Comparison of ENCODE assay signal across 30 mouse cellular contexts in genomic region chr1:134820882-134821281, GRCm38 (mm10).
DNase-seq lines count a peak whose midpoint lies in the region; ATAC-seq lines count a peak whose summit lies in the region.
"Had no signal": no experiment of that assay in that cellular context is flagged by ENCODE, and none has a peak within 500 bp of the region (broad histone marks: within the 10 kb centered on the region; RNA-seq: fewer than 3 reads in every experiment).

No protein-coding gene starts in this region.

- H3K4me3 ChIP-seq in heart, embryonic 10.5 days, result no peak overlapping the region
- no peak overlapping the region for H3K4me3 ChIP-seq in liver, embryonic 11.5 days (ENCODE audit: low read depth, low read length)
- H3K4me3 ChIP-seq in liver, embryonic 13.5 days (replicated peaks), result no peak overlapping the region
- H3K4me3 ChIP-seq in hindbrain, embryonic 13.5 days, result no peak overlapping the region
- H3K4me3 ChIP-seq: forebrain, embryonic 13.5 days; intestine, embryonic 15.5 days; limb, embryonic 13.5 days; stomach, embryonic 15.5 days had no signal

- no peaks in the 10 kb centered on the region for H3K9me3 ChIP-seq in heart, embryonic 10.5 days
- no peaks in the 10 kb centered on the region for H3K9me3 ChIP-seq in liver, embryonic 11.5 days (ENCODE audit: control insufficient read depth, low read length)
- no peaks in the 10 kb centered on the region for H3K9me3 ChIP-seq in liver, embryonic 13.5 days (replicated peaks)
- H3K9me3 ChIP-seq in hindbrain, embryonic 13.5 days, result no peaks in the 10 kb centered on the region
- H3K9me3 ChIP-seq: forebrain, embryonic 13.5 days; G1E; intestine, embryonic 15.5 days; limb, embryonic 13.5 days; stomach, embryonic 15.5 days had no signal

- no peak overlapping the region for H3K4me2 ChIP-seq in liver, embryonic 11.5 days
- H3K4me2 ChIP-seq in liver, embryonic 13.5 days, result no peak overlapping the region
- no peak overlapping the region for H3K4me2 ChIP-seq in hindbrain, embryonic 13.5 days
- H3K4me2 ChIP-seq: forebrain, embryonic 13.5 days; intestine, embryonic 15.5 days; limb, embryonic 13.5 days; midbrain, embryonic 11.5 days; stomach, embryonic 15.5 days had no signal

- H3K27me3 ChIP-seq in heart, embryonic 10.5 days (ENCODE audit: insufficient read depth, poor library complexity, severe bottlenecking), result no peaks in the 10 kb centered on the region
- H3K27me3 ChIP-seq in liver, embryonic 11.5 days (replicated peaks; ENCODE audit: control insufficient read depth, insufficient read depth, low read length), result no peaks in the 10 kb centered on the region
- no peaks in the 10 kb centered on the region for H3K27me3 ChIP-seq in liver, embryonic 13.5 days
- H3K27me3 ChIP-seq in hindbrain, embryonic 13.5 days, result no peaks in the 10 kb centered on the region
- H3K27me3 ChIP-seq: forebrain, embryonic 13.5 days; intestine, embryonic 15.5 days; limb, embryonic 13.5 days; Patski; stomach, embryonic 15.5 days had no signal

- no peak for DNase-seq in heart, embryonic 10.5 days (ENCODE audit: low spot score)
- DNase-seq in heart, adult 18-20 months, result no peak
- no peak for DNase-seq in liver, embryonic 11.5 days (ENCODE audit: low spot score)
- DNase-seq in liver, result no peak
- DNase-seq in liver, embryonic 13.5 days, result no peak
- DNase-seq in frontal cortex, postnatal 10 days (ENCODE audit: low spot score in 2 of 2), result no peak
- DNase-seq: adrenal gland, postnatal 10 days; cerebellum, adult 11-12 months; cerebellum, adult 9-11 months; gastrocnemius, postnatal 14 days; kidney, adult 2 months; layer of hippocampus, adult 9-11 months; lung, adult 2 months; lung, postnatal 10 days; right cerebral cortex, postnatal 25 days; thymus, adult 18-20 months; thymus, postnatal 25 days had no signal

- H3K27ac ChIP-seq in heart, embryonic 10.5 days, result peak overlapping the region; percentile 31; the same call in 1 of the 2 replicates
- no peak overlapping the region for H3K27ac ChIP-seq in liver, embryonic 11.5 days (ENCODE audit: low read depth, low read length)
- peak overlapping the region; percentile 40 for H3K27ac ChIP-seq in liver, embryonic 13.5 days
- H3K27ac ChIP-seq in hindbrain, embryonic 13.5 days, result no peak overlapping the region
- H3K27ac ChIP-seq: forebrain, embryonic 13.5 days; hindbrain, postnatal 0 days; intestine, embryonic 15.5 days; kidney, postnatal 0 days; limb, embryonic 13.5 days; macrophage; stomach, embryonic 15.5 days had no signal

- no peak overlapping the region for H3K9ac ChIP-seq in liver, embryonic 11.5 days (ENCODE audit: low read depth, low read length)
- no peak overlapping the region for H3K9ac ChIP-seq in liver, embryonic 13.5 days
- no peak overlapping the region for H3K9ac ChIP-seq in hindbrain, embryonic 13.5 days
- H3K9ac ChIP-seq: forebrain, embryonic 13.5 days; intestine, embryonic 15.5 days; limb, embryonic 13.5 days; stomach, embryonic 15.5 days had no signal

- WGBS in heart, embryonic 10.5 days, result 41% methylated on average over 3 of the region's 3 CpGs
- WGBS in liver, embryonic 11.5 days, result 55% methylated on average over 3 of the region's 3 CpGs
- 33% methylated on average over 3 of the region's 3 CpGs for WGBS in liver, embryonic 13.5 days (ENCODE audit: insufficient replicate concordance)
- WGBS in hindbrain, embryonic 13.5 days, result 92% methylated on average over 3 of the region's 3 CpGs

- H3K36me3 ChIP-seq in heart, embryonic 10.5 days, result 0 out of 2 replicates have a peak, but pooled peaks cover 12% of the 10 kb centered on the region
- no peaks in the 10 kb centered on the region for H3K36me3 ChIP-seq in liver, embryonic 11.5 days (ENCODE audit: control insufficient read depth, insufficient read depth, low read length)
- no peaks in the 10 kb centered on the region for H3K36me3 ChIP-seq in liver, embryonic 13.5 days
- H3K36me3 ChIP-seq in hindbrain, embryonic 13.5 days, result peaks cover 3% of the 10 kb centered on the region; the same call in 1 of the 2 replicates
- H3K36me3 ChIP-seq: intestine, embryonic 15.5 days; limb, embryonic 13.5 days; stomach, embryonic 15.5 days had no signal

- ATAC-seq in liver, embryonic 11.5 days (replicated peaks; ENCODE audit: low FRiP score), result peak; percentile 49; the same call in 1 of the 2 replicates
- ATAC-seq in liver, embryonic 13.5 days (ENCODE audit: low read depth), result peak; percentile 73
- ATAC-seq in megakaryocyte progenitor cell, adult 5-6 weeks (replicated peaks; ENCODE audit: poor library complexity), result peak; percentile 68
- ATAC-seq in hindbrain, embryonic 13.5 days (ENCODE audit: low FRiP score), result no peak
- ATAC-seq: forebrain, embryonic 13.5 days; hindbrain, postnatal 0 days; intestine, embryonic 15.5 days; midbrain, embryonic 16.5 days; Patski had no signal

- peaks cover 69% of the 10 kb centered on the region for H3K4me1 ChIP-seq in heart, embryonic 10.5 days
- H3K4me1 ChIP-seq in liver, embryonic 11.5 days (replicated peaks; ENCODE audit: control insufficient read depth, insufficient read depth, low read length), result peaks cover 12% of the 10 kb centered on the region
- H3K4me1 ChIP-seq in liver, embryonic 13.5 days (replicated peaks), result peaks cover 32% of the 10 kb centered on the region
- H3K4me1 ChIP-seq in hindbrain, embryonic 13.5 days (replicated peaks), result peaks cover 14% of the 10 kb centered on the region
- H3K4me1 ChIP-seq: forebrain, embryonic 13.5 days had no signal

Comparison
In these comparisons a context has a peak if more than half of its experiments do, and no peak if none do; other contexts are left out.
1. H3K27ac ChIP-seq: peak in heart, embryonic 10.5 days (single experiment) and liver, embryonic 13.5 days (single experiment); none in liver, embryonic 11.5 days (single experiment) and hindbrain, embryonic 13.5 days (single experiment).